Mouse (Mus musculus) forebrain, postnatal 0 days (tissue): Measurements from ENCODE around the gene Guca1a. TPM values are rescaled to one million over a fixed set of nuclear protein-coding genes. Genes with fewer than 3 reads are reported as not detected.

ENCODE experiments used
- ATAC-seq: fragments of 200-750 bp; cut with Nextera tagmentation; 2 replicates; pipeline ENCODE4 v1.8.0; 2017; ENCODE audit warnings: mild to moderate bottlenecking, moderate library complexity
- DNase-seq: peaks from one replicate; pipeline ENCODE4 v3.0.0-alpha.2; 2015
- H3K27ac ChIP-seq: fragments of 300-500 bp; sonication (generic); 2 replicates; pipeline ENCODE4 v1.5.1; 2014; ENCODE audit warnings: low read depth, mild to moderate bottlenecking, antibody characterized with exemption, low read length, moderate library complexity, mixed read lengths
- H3K27me3 ChIP-seq: fragments of 300-500 bp; sonication (generic); 2 replicates; pipeline ENCODE4 v1.6.1; 2014; ENCODE audit warnings: mild to moderate bottlenecking, low read length, mixed read lengths; ENCODE audit not compliant: insufficient read depth
- H3K36me3 ChIP-seq: fragments of 300-500 bp; sonication (generic); 2 replicates; pipeline ENCODE4 v1.6.1; 2014; ENCODE audit warnings: mild to moderate bottlenecking, moderate library complexity; ENCODE audit not compliant: insufficient read depth
- H3K4me1 ChIP-seq: fragments of 300-500 bp; sonication (generic); 2 replicates; pipeline ENCODE4 v1.6.1; 2014; ENCODE audit warnings: antibody characterized with exemption; ENCODE audit not compliant: insufficient read depth
- H3K4me2 ChIP-seq: fragments of 300-500 bp; sonication (generic); 2 replicates; pipeline ENCODE4 v1.6.1; 2014; ENCODE audit warnings: low read depth, mild to moderate bottlenecking, moderate library complexity
- H3K4me3 ChIP-seq: fragments of 300-500 bp; sonication (generic); 2 replicates; pipeline ENCODE4 v1.5.1; 2014; ENCODE audit warnings: low read depth, low read length, mixed read lengths
- H3K9ac ChIP-seq: fragments of 300-500 bp; sonication (generic); 2 replicates; pipeline ENCODE4 v1.6.1; 2014; ENCODE audit warnings: mild to moderate bottlenecking
- H3K9me3 ChIP-seq: fragments of 300-500 bp; sonication (generic); 2 replicates; pipeline ENCODE4 v1.6.1; 2016; ENCODE audit warnings: low read length
- CTCF ChIP-seq: sonication (generic); IDR thresholded peaks from 2 replicates; pipeline ENCODE4 v1.5.1; 2016; ENCODE audit warnings: antibody characterized with exemption, control low read depth, low read depth
- WGBS: fragments of 180-500 bp; shearing (Covaris S2); extraction: QIAGEN DNeasy Blood & Tissue Kit; methylation state at CpG from one replicate; pipeline ENCODE4 v1.1.7; 2014; 5-methylcytosine and 5-hydroxymethylcytosine counted together
- polyA plus RNA-seq: library from polyadenylated mRNA; unstranded; fragments of >200 nt; fragmentation: Nextera tagmentation; extraction: Ambion mirVana; gene quantifications from 2 replicates; pipeline ENCODE4 v1.2.1, GENCODE M21; 2015
- total RNA-seq: library from RNA; depleted of rRNA; stranded (reverse); fragments of >200 nt; gene quantifications from 2 replicates; pipeline ENCODE4 v1.2.3, GENCODE M21; 2014

The Guca1a gene
- total and polyA plus RNA-seq, 2 experiments from 2014 or later = 0.59 TPM; not detected in 1

- ATAC-seq = no peak
- no peak for TF ChIP-seq CTCF
- H3K36me3 ChIP-seq = peaks cover 71% of the 10 kb centered on the region
- no peaks in the 10 kb centered on the region for H3K9me3 ChIP-seq
- no peak overlapping the region for H3K4me3 ChIP-seq
- no peak overlapping the region for H3K9ac ChIP-seq
- WGBS = 87% methylated on average over 6 of the region's 6 CpGs
- no peak overlapping the region for H3K27ac ChIP-seq
- H3K4me2 ChIP-seq = no peak overlapping the region
- no peaks in the 10 kb centered on the region for H3K4me1 ChIP-seq
- H3K27me3 ChIP-seq = no peaks in the 10 kb centered on the region
- no peak for DNase-seq
Observed at GRCm38 (mm10) chr17:47376779-47377280, 23.6 kb downstream of the Guca1a start.

- Histone ChIP-seq H3K4me1 (0 out of 2 replicates have a peak, but pooled peaks cover 2% of the 10 kb centered on the region), H3K9me3 (no peaks in the 10 kb centered on the region), H3K9ac (no peak overlapping the region), H3K4me3 (no peak overlapping the region), H3K4me2 (no peak overlapping the region), H3K27me3 (no peaks in the 10 kb centered on the region), H3K36me3 (peaks cover 59% of the 10 kb centered on the region), H3K27ac (no peak overlapping the region)
- no peak for ATAC-seq
- 89% methylated on average over 6 of the region's 6 CpGs for WGBS
- no peak for DNase-seq
- TF ChIP-seq CTCF = no peak
Observed at GRCm38 (mm10) chr17:47373991-47374390, 26.4 kb downstream of the Guca1a start.

- peak; percentile 86 for TF ChIP-seq CTCF
- H3K4me2 ChIP-seq = no peak overlapping the region
- H3K4me1 ChIP-seq = 0 out of 2 replicates have a peak, but pooled peaks cover 2% of the 10 kb centered on the region
- no peaks in the 10 kb centered on the region for H3K9me3 ChIP-seq
- ATAC-seq (peak; percentile 63), DNase-seq (peak; percentile 72)
- peaks cover 40% of the 10 kb centered on the region for H3K36me3 ChIP-seq
- H3K4me3 ChIP-seq = no peak overlapping the region
- no peak overlapping the region for H3K9ac ChIP-seq
- 7% methylated on average over 4 of the region's 4 CpGs for WGBS
- H3K27ac ChIP-seq = no peak overlapping the region
- H3K27me3 ChIP-seq = no peaks in the 10 kb centered on the region
Observed at GRCm38 (mm10) chr17:47371451-47371850, 28.9 kb downstream of the Guca1a start.

- Histone ChIP-seq H3K27ac (peak overlapping the region; percentile 70), H3K4me3 (peak overlapping the region; percentile 72), H3K9ac (peak overlapping the region; percentile 58), H3K4me2 (peak overlapping the region; percentile 72), H3K9me3 (no peaks in the 10 kb centered on the region), H3K27me3 (no peaks in the 10 kb centered on the region), H3K36me3 (peaks cover 18% of the 10 kb centered on the region), H3K4me1 (0 out of 2 replicates have a peak, but pooled peaks cover 2% of the 10 kb centered on the region)
- DNase-seq = no peak
- 2% methylated on average over 20 of the region's 20 CpGs for WGBS
- ATAC-seq = peak; percentile 87
- no peak for TF ChIP-seq CTCF
Observed at GRCm38 (mm10) chr17:47369087-47369443, 31.3 kb downstream of the Guca1a start.

GRCm38 (mm10) chr17:47368401-47369086, 31.8 kb downstream of the Guca1a start, which contains the start of gene Mrps10:
Mrps10 (plus strand) TSS chr17:47368887.
- Histone ChIP-seq H3K4me3 (peak within 1 kb of the TSS; percentile 72), H3K4me1 (0 out of 2 replicates have a peak, but pooled peaks cover 2% of the 10 kb centered on the region), H3K27ac (peak within 1 kb of the TSS; percentile 70), H3K27me3 (no peaks in the 10 kb centered on the region), H3K9ac (peak within 1 kb of the TSS; percentile 58), H3K4me2 (peak within 1 kb of the TSS; percentile 72), H3K36me3 (peaks cover 13% of the 10 kb centered on the region), H3K9me3 (no peaks in the 10 kb centered on the region)
- 3% methylated on average over 35 of the region's 35 CpGs for WGBS
- ATAC-seq = peak; percentile 96
- no peak for TF ChIP-seq CTCF
- DNase-seq = peak; percentile 95

GRCm38 (mm10) chr17:47361343-47361742, 39.0 kb downstream of the Guca1a start:
- no peaks in the 10 kb centered on the region for H3K4me1 ChIP-seq
- no peak overlapping the region for H3K4me3 ChIP-seq
- ATAC-seq (no peak), DNase-seq (no peak)
- 82% methylated on average over 11 of the region's 11 CpGs for WGBS
- H3K27me3 ChIP-seq = no peaks in the 10 kb centered on the region
- TF ChIP-seq CTCF = no peak
- no peak overlapping the region for H3K27ac ChIP-seq
- H3K9me3 ChIP-seq = no peaks in the 10 kb centered on the region
- H3K9ac ChIP-seq = no peak overlapping the region
- peaks cover 33% of the 10 kb centered on the region for H3K36me3 ChIP-seq
- no peak overlapping the region for H3K4me2 ChIP-seq

- no peak overlapping the region for H3K4me2 ChIP-seq
- H3K9me3 ChIP-seq = no peaks in the 10 kb centered on the region
- WGBS = 29% methylated on average over 6 of the region's 6 CpGs
- TF ChIP-seq CTCF = peak; percentile 52
- peaks cover 46% of the 10 kb centered on the region for H3K36me3 ChIP-seq
- no peak overlapping the region for H3K4me3 ChIP-seq
- no peak overlapping the region for H3K27ac ChIP-seq
- no peaks in the 10 kb centered on the region for H3K27me3 ChIP-seq
- DNase-seq (peak; percentile 13), ATAC-seq (no peak)
- H3K4me1 ChIP-seq = no peaks in the 10 kb centered on the region
- no peak overlapping the region for H3K9ac ChIP-seq
Observed at GRCm38 (mm10) chr17:47359964-47360363, 40.4 kb downstream of the Guca1a start.
